Mouse (Mus musculus) limb, embryonic 14.5 days (tissue): ENCODE measurements around the gene Myh9. TPM values are rescaled to one million over a fixed set of nuclear protein-coding genes. Genes with fewer than 3 reads are reported as not detected.

Source experiments
- ATAC-seq: fragments of 200-750 bp; cut with Nextera tagmentation; 2 replicates; pipeline ENCODE4 v1.8.0; 2017; ENCODE audit warnings: low read depth, moderate number of reproducible peaks, moderate TSS enrichment; ENCODE audit not compliant: low FRiP score
- DNase-seq: peaks from one replicate; pipeline ENCODE4 v3.0.0-alpha.2; 2015; ENCODE audit warnings: low spot score
- H3K27ac ChIP-seq: fragments of 300-500 bp; sonication (generic); replicated peaks from 2 replicates; pipeline ENCODE4 v1.5.1; 2014; ENCODE audit warnings: low read depth, mild to moderate bottlenecking, low read length, moderate library complexity, mixed read lengths
- H3K27me3 ChIP-seq: fragments of 300-500 bp; sonication (generic); 2 replicates; pipeline ENCODE4 v1.6.1; 2014; ENCODE audit warnings: low read length, mixed read lengths; ENCODE audit not compliant: control insufficient read depth, insufficient read depth
- H3K36me3 ChIP-seq: fragments of 300-500 bp; sonication (generic); 2 replicates; pipeline ENCODE4 v1.6.1; 2014; ENCODE audit warnings: mild to moderate bottlenecking, low read length, moderate library complexity, mixed read lengths; ENCODE audit not compliant: control insufficient read depth, insufficient read depth
- H3K4me1 ChIP-seq: fragments of 300-500 bp; sonication (generic); 2 replicates; pipeline ENCODE4 v1.6.1; 2014; ENCODE audit warnings: antibody characterized with exemption, low read length, mixed read lengths; ENCODE audit not compliant: control insufficient read depth, insufficient read depth
- H3K4me2 ChIP-seq: fragments of 300-500 bp; sonication (generic); replicated peaks from 2 replicates; pipeline ENCODE4 v1.6.1; 2014; ENCODE audit warnings: low read depth, mild to moderate bottlenecking, low read length, moderate library complexity; ENCODE audit not compliant: severe bottlenecking
- H3K4me3 ChIP-seq: fragments of 300-500 bp; sonication (generic); replicated peaks from 2 replicates; pipeline ENCODE4 v1.5.1; 2014; ENCODE audit warnings: low read length
- H3K9ac ChIP-seq: fragments of 300-500 bp; sonication (generic); 2 replicates; pipeline ENCODE4 v1.6.1; 2014; ENCODE audit warnings: mild to moderate bottlenecking, low read depth, low read length, moderate library complexity; ENCODE audit not compliant: severe bottlenecking
- H3K9me3 ChIP-seq: fragments of 300-500 bp; sonication (generic); 2 replicates; pipeline ENCODE4 v1.6.1; 2016; ENCODE audit warnings: low read length; ENCODE audit not compliant: control insufficient read depth
- POLR2A ChIP-seq: fragments of 200-500 bp; IDR thresholded peaks from 2 replicates; pipeline ENCODE4 v1.8.0; 2012; ENCODE audit warnings: inconsistent platforms, mild to moderate bottlenecking, moderate library complexity, borderline replicate concordance; ENCODE audit not compliant: insufficient read depth, insufficient read length; ENCODE audit errors: extremely low read depth
- WGBS: fragments of 180-500 bp; shearing (Covaris S2); extraction: QIAGEN DNeasy Blood & Tissue Kit; methylation state at CpG from one replicate; pipeline ENCODE4 v1.1.7; 2014; 5-methylcytosine and 5-hydroxymethylcytosine counted together
- polyA plus RNA-seq, 2 experiments: library from polyadenylated mRNA; depleted of rRNA in 1 of 2; stranded (reverse) in 1 of 2; unstranded in 1 of 2; fragments of >200 nt; fragmentation: Nextera tagmentation in 1 of 2; extraction: Ambion mirVana in 1 of 2; gene quantifications; 2 replicates each; pipeline versions ENCODE4 v1.2.1 to v1.2.3; 2012 to 2014

The Myh9 gene
- polyA plus RNA-seq, 2 experiments = 46.7 to 53.2 TPM

- Histone ChIP-seq H3K4me1 (peaks cover 44% of the 10 kb centered on the region), H3K36me3 (no peaks in the 10 kb centered on the region), H3K27me3 (no peaks in the 10 kb centered on the region), H3K27ac (peak overlapping the region; percentile 52; the same call in 1 of the 2 replicates), H3K9ac (no peak overlapping the region), H3K9me3 (no peaks in the 10 kb centered on the region), H3K4me2 (no peak overlapping the region), H3K4me3 (no peak overlapping the region)
- ATAC-seq (no peak), DNase-seq (no peak)
- TF ChIP-seq POLR2A = no peak
- 64% methylated on average over 10 of the region's 10 CpGs for WGBS
Measured at GRCm38 (mm10) chr15:77819894-77820387, 22.0 kb downstream of the Myh9 start.

- peaks cover 56% of the 10 kb centered on the region for H3K4me1 ChIP-seq
- H3K27ac ChIP-seq = no peak overlapping the region
- no peaks in the 10 kb centered on the region for H3K36me3 ChIP-seq
- WGBS = 72% methylated on average over 15 of the region's 15 CpGs
- H3K9ac ChIP-seq = no peak overlapping the region
- DNase-seq = no peak
- H3K4me3 ChIP-seq = no peak overlapping the region
- H3K9me3 ChIP-seq = no peaks in the 10 kb centered on the region
- no peaks in the 10 kb centered on the region for H3K27me3 ChIP-seq
- ATAC-seq = no peak
- no peak for TF ChIP-seq POLR2A
- H3K4me2 ChIP-seq = no peak overlapping the region
Measured at GRCm38 (mm10) chr15:77818556-77819158, 23.3 kb downstream of the Myh9 start.

GRCm38 (mm10) chr15:77817417-77817816, 24.6 kb downstream of the Myh9 start:
- ATAC-seq (no peak), DNase-seq (no peak)
- Histone ChIP-seq H3K9ac (no peak overlapping the region), H3K36me3 (peaks cover 2% of the 10 kb centered on the region), H3K27me3 (no peaks in the 10 kb centered on the region), H3K4me1 (peaks cover 55% of the 10 kb centered on the region), H3K27ac (no peak overlapping the region), H3K9me3 (no peaks in the 10 kb centered on the region), H3K4me3 (no peak overlapping the region), H3K4me2 (no peak overlapping the region)
- 70% methylated on average over 7 of the region's 7 CpGs for WGBS
- no peak for TF ChIP-seq POLR2A

- no peaks in the 10 kb centered on the region for H3K9me3 ChIP-seq
- peaks cover 46% of the 10 kb centered on the region for H3K4me1 ChIP-seq
- peaks cover 11% of the 10 kb centered on the region for H3K36me3 ChIP-seq
- no peak for DNase-seq
- no peak overlapping the region; the same call in 1 of the 2 replicates for H3K27ac ChIP-seq
- H3K4me3 ChIP-seq = no peak overlapping the region
- TF ChIP-seq POLR2A = no peak
- no peak overlapping the region for H3K4me2 ChIP-seq
- 69% methylated on average over 4 of the region's 4 CpGs for WGBS
- H3K27me3 ChIP-seq = no peaks in the 10 kb centered on the region
- no peak for ATAC-seq
- no peak overlapping the region for H3K9ac ChIP-seq
Measured at GRCm38 (mm10) chr15:77816601-77816950, 25.4 kb downstream of the Myh9 start.

- DNase-seq (no peak), ATAC-seq (no peak)
- WGBS = 66% methylated on average over 17 of the region's 17 CpGs
- no peak overlapping the region for H3K4me2 ChIP-seq
- no peak overlapping the region for H3K9ac ChIP-seq
- H3K36me3 ChIP-seq = peaks cover 16% of the 10 kb centered on the region
- peaks cover 41% of the 10 kb centered on the region for H3K4me1 ChIP-seq
- H3K27me3 ChIP-seq = no peaks in the 10 kb centered on the region
- TF ChIP-seq POLR2A = no peak
- no peak overlapping the region for H3K4me3 ChIP-seq
- no peaks in the 10 kb centered on the region for H3K9me3 ChIP-seq
- peak overlapping the region; percentile 53 for H3K27ac ChIP-seq
Measured at GRCm38 (mm10) chr15:77815867-77816600, 25.9 kb downstream of the Myh9 start.
